Mouse (Mus musculus): ENCODE results near the gene Slc12a6.

DNA sequence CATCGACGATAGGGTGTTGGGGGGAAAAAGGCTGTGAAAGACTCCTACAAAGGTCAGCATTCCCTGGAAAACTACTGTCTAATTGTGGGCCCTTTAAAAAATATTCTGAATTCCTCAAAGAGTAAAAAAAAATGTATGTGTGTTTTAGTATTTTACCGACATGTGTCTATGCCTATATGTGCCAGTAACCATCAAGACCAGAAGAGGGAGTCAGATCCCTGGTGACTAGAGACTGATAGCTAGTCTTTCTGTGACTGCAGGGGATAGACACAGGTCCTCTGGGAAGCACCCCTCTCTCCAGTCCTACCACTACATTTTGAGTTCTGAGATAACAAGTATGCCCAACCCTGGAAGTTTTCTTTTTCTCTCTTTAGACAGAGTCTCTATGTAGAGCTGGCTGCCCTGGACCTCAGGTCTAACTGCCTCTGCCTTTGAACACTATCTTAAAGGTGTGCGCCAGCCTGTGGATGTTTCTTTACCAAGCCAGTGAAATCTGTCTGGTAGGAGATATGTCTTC lies 2.8 kb upstream of the Slc12a6 start:
- TF ChIP-seq CTCF (IDR thresholded peaks at IDR 0.05; ENCODE audit: borderline replicate concordance, control insufficient read depth, extremely low read depth, insufficient read depth, low read length, poor library complexity) (no peak), POLR2A (IDR thresholded peaks at IDR 0.05; ENCODE audit: control insufficient read depth, extremely low read depth, insufficient read depth, low read length, poor library complexity) (no peak)
